Mouse (Mus musculus) intestine, postnatal 0 days (tissue): ENCODE data around the gene Slc25a25. TPM values are rescaled to one million over a fixed set of nuclear protein-coding genes. Genes with fewer than 3 reads are reported as not detected.

Experiments used
- ATAC-seq: fragments of 200-750 bp; cut with Nextera tagmentation; 2 replicates; pipeline ENCODE4 v1.8.0; 2017; ENCODE audit warnings: mild to moderate bottlenecking, moderate TSS enrichment, moderate library complexity
- H3K27ac ChIP-seq: fragments of 300-500 bp; sonication (generic); 2 replicates; pipeline ENCODE4 v1.5.1; 2014; ENCODE audit warnings: mild to moderate bottlenecking, low read depth, low read length, moderate library complexity
- H3K27me3 ChIP-seq: fragments of 300-500 bp; sonication (generic); replicated peaks from 2 replicates; pipeline ENCODE4 v1.6.1; 2014; ENCODE audit warnings: low read length, mixed read lengths; ENCODE audit not compliant: control insufficient read depth, insufficient read depth
- H3K36me3 ChIP-seq: fragments of 300-500 bp; sonication (generic); 2 replicates; pipeline ENCODE4 v1.6.1; 2014; ENCODE audit warnings: mild to moderate bottlenecking, moderate library complexity; ENCODE audit not compliant: control insufficient read depth, insufficient read depth
- H3K4me1 ChIP-seq: fragments of 300-500 bp; sonication (generic); replicated peaks from 2 replicates; pipeline ENCODE4 v1.6.1; 2014; ENCODE audit warnings: antibody characterized with exemption, low read length, mixed read lengths; ENCODE audit not compliant: control insufficient read depth, insufficient read depth
- H3K4me2 ChIP-seq: fragments of 300-500 bp; sonication (generic); replicated peaks from 2 replicates; pipeline ENCODE4 v1.6.1; 2014; ENCODE audit warnings: low read depth, mild to moderate bottlenecking, moderate library complexity
- H3K4me3 ChIP-seq: fragments of 300-500 bp; sonication (generic); 2 replicates; pipeline ENCODE4 v1.5.1; 2014; ENCODE audit warnings: low read depth, low read length
- H3K9ac ChIP-seq: fragments of 300-500 bp; sonication (generic); 2 replicates; pipeline ENCODE4 v1.6.1; 2014; ENCODE audit warnings: mild to moderate bottlenecking, low read depth, low read length
- H3K9me3 ChIP-seq: fragments of 300-500 bp; sonication (generic); 2 replicates; pipeline ENCODE4 v1.6.1; 2016; ENCODE audit warnings: mixed run types; ENCODE audit not compliant: control insufficient read depth
- CTCF ChIP-seq: sonication (generic); IDR thresholded peaks from 2 replicates; pipeline ENCODE4 v1.5.1; 2016; ENCODE audit warnings: low read depth, mild to moderate bottlenecking, control low read depth, antibody characterized with exemption, moderate library complexity
- WGBS: fragments of 180-500 bp; shearing (Covaris S2); extraction: QIAGEN DNeasy Blood & Tissue Kit; methylation state at CpG from one replicate; pipeline ENCODE4 v1.1.7; 2014; 5-methylcytosine and 5-hydroxymethylcytosine counted together
- polyA plus RNA-seq: library from polyadenylated mRNA; unstranded; fragments of >200 nt; fragmentation: Nextera tagmentation; extraction: Ambion mirVana; gene quantifications from 2 replicates; pipeline ENCODE4 v1.2.1, GENCODE M21; 2015

The Slc25a25 gene
- polyA plus RNA-seq, 1 experiment from 2014 or later: 45.1 TPM

GRCm38 (mm10) chr2:32428262-32428722 lies 23.0 kb downstream of the Slc25a25 start:
- no peaks in the 10 kb centered on the region for H3K27me3 ChIP-seq
- H3K4me2 ChIP-seq: peak overlapping the region; percentile 55
- H3K36me3 ChIP-seq: no peaks in the 10 kb centered on the region
- no peak overlapping the region for H3K9ac ChIP-seq
- TF ChIP-seq CTCF: no peak
- H3K9me3 ChIP-seq: no peaks in the 10 kb centered on the region
- peaks cover 18% of the 10 kb centered on the region for H3K4me1 ChIP-seq
- no peak overlapping the region for H3K4me3 ChIP-seq
- peak; percentile 84 for ATAC-seq
- peak overlapping the region; percentile 75 for H3K27ac ChIP-seq
- 22% methylated on average over 8 of the region's 8 CpGs for WGBS

GRCm38 (mm10) chr2:32427720-32428119 lies 23.5 kb downstream of the Slc25a25 start:
- no peaks in the 10 kb centered on the region for H3K36me3 ChIP-seq
- ATAC-seq: no peak
- peak; percentile 25; the same call in 1 of the 2 replicates for TF ChIP-seq CTCF
- H3K4me1 ChIP-seq: peaks cover 18% of the 10 kb centered on the region
- no peaks in the 10 kb centered on the region for H3K9me3 ChIP-seq
- peak overlapping the region; percentile 55 for H3K4me2 ChIP-seq
- peak overlapping the region; percentile 75 for H3K27ac ChIP-seq
- WGBS: 56% methylated on average over 5 of the region's 5 CpGs
- no peaks in the 10 kb centered on the region for H3K27me3 ChIP-seq
- no peak overlapping the region for H3K9ac ChIP-seq
- H3K4me3 ChIP-seq: no peak overlapping the region

- Histone ChIP-seq H3K4me1 (peaks cover 24% of the 10 kb centered on the region), H3K9me3 (no peaks in the 10 kb centered on the region), H3K36me3 (peaks cover 2% of the 10 kb centered on the region), H3K4me3 (no peak overlapping the region), H3K4me2 (no peak overlapping the region), H3K9ac (no peak overlapping the region), H3K27ac (no peak overlapping the region; the same call in 1 of the 2 replicates), H3K27me3 (no peaks in the 10 kb centered on the region)
- no peak for ATAC-seq
- WGBS: 100% methylated on average over 1 of the region's 1 CpGs
- no peak for TF ChIP-seq CTCF
Observed at GRCm38 (mm10) chr2:32426141-32426540, 25.1 kb downstream of the Slc25a25 start.

GRCm38 (mm10) chr2:32425568-32425967 lies 25.7 kb downstream of the Slc25a25 start:
- Histone ChIP-seq H3K36me3 (peaks cover 8% of the 10 kb centered on the region), H3K27ac (no peak overlapping the region), H3K4me3 (no peak overlapping the region), H3K4me2 (no peak overlapping the region), H3K4me1 (peaks cover 24% of the 10 kb centered on the region), H3K27me3 (no peaks in the 10 kb centered on the region), H3K9ac (no peak overlapping the region), H3K9me3 (no peaks in the 10 kb centered on the region)
- no peak for ATAC-seq
- WGBS: 57% methylated on average over 5 of the region's 5 CpGs
- no peak for TF ChIP-seq CTCF

- no peak for ATAC-seq
- no peak overlapping the region for H3K4me2 ChIP-seq
- no peak overlapping the region for H3K9ac ChIP-seq
- no peaks in the 10 kb centered on the region for H3K9me3 ChIP-seq
- WGBS: 24% methylated on average over 3 of the region's 3 CpGs
- H3K4me1 ChIP-seq: peaks cover 22% of the 10 kb centered on the region
- H3K4me3 ChIP-seq: no peak overlapping the region
- no peaks in the 10 kb centered on the region for H3K27me3 ChIP-seq
- H3K36me3 ChIP-seq: peaks cover 16% of the 10 kb centered on the region
- peak overlapping the region; percentile 92 for H3K27ac ChIP-seq
- TF ChIP-seq CTCF: no peak
Observed at GRCm38 (mm10) chr2:32424796-32425195, 26.4 kb downstream of the Slc25a25 start.

GRCm38 (mm10) chr2:32423481-32424331 lies 27.5 kb downstream of the Slc25a25 start:
- Histone ChIP-seq H3K36me3 (peaks cover 27% of the 10 kb centered on the region), H3K9ac (peak overlapping the region; percentile 54), H3K4me1 (peaks cover 17% of the 10 kb centered on the region), H3K4me2 (peak overlapping the region; percentile 73), H3K27me3 (no peaks in the 10 kb centered on the region), H3K27ac (peak overlapping the region; percentile 92), H3K4me3 (peak overlapping the region; percentile 44), H3K9me3 (no peaks in the 10 kb centered on the region)
- 2% methylated on average over 14 of the region's 14 CpGs for WGBS
- TF ChIP-seq CTCF: peak; percentile 40; the same call in 1 of the 2 replicates
- ATAC-seq: peak; percentile 80
